Mouse (Mus musculus): Measurements from ENCODE around the gene Ptchd1. TPM values are rescaled to one million over a fixed set of nuclear protein-coding genes. Genes with fewer than 3 reads are reported as not detected.

The Ptchd1 gene
- total RNA-seq (2022) = under 1 TPM in 3 of 4 experiments, not detected in 1; 0.08 to 0.28 (median 0.14) TPM

- no peak for DNase-seq (ENCODE audit: low spot score)
These were observed at the start of gene Ptchd1 for GRCm38 (mm10) chrX:155623701-155624281. Ptchd1 (minus strand) TSS chrX:155623814.

DNA sequence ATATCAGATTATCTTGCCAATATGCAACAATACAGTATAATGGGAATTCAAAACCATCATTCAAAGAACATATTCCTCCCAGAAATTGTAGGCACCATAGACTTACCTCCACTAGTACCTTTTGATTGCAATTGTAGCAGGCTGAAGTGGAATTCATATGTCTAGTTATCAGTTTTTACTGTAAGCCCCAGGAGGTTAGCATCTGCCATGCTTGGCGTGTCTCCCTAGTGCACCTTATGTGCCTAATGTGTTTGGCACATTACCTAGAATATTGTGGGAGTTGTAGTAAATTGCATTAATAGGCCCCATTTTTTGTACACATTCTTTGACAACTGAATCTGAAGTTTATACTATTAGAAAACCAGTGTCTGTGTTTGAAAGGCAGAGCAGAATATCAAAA lies 34.4 kb upstream of the Ptchd1 start:
- no peak for DNase-seq (ENCODE audit: low spot score)

DNA sequence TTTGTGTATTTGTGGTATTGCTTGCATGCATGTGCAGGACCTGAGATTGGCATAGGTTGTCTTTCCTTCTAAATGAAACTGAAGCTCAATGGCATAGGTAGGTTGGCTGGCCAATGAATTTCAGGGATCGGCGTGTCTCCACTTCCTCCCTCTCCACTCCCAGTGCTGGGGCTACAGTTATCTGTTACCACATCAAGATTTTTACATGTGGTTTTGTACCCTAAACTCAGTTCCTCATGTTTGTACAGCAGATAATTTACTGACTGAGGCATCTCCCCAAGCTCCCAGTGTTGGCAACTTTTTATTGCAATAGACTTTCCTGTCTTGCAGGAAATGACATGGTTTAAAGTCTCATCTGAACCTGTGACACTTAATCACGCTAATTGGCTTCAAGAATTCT lies 22.4 kb upstream of the Ptchd1 start:
- DNase-seq (ENCODE audit: low spot score) = no peak

DNA sequence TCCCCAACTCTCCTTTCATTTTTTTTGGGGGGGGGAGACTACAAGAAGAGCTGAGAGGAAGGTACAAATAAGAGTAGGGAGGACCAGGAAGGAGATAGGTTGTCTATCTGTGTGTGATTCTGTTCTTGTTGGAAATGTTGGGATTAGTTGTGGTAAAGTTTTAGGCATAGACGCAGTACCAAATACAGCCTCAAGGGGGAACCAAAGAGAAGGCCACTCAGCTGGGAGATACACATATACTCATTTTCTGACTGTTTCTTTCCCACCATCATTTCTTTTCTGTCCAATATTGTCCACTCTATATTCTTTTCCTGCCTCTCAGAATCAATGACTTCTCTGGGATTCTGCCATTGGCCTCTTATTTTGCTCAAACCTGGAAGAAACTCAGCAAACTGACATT lies 20.4 kb upstream of the Ptchd1 start:
- no peak for DNase-seq (ENCODE audit: low spot score)

DNA sequence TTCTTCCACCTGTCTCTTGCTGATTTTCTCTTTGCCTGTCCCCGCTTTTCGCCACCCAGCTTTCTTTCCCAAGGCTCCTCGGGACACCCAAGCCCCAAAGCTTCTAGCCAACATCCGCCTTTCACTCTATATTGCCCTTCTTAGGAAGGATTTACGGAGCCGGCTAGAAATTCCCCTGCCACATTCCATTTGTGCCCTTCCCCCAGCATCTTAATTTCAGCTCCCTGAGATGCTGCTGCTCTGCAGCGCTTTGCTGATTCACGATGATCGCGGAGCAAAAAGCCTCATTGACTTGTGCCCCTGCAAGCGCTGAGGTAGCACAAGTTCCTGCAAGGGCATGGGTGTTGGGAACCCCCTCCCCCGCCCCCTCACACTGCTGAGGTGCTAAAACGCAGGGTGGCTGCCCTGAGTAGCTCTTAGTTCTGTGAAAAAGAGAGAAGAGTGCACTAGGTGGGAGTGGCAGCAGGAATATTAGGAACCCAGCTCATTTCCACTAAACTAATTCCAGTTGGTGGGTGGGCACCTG lies 2.1 kb upstream of the Ptchd1 start:
- no peak for DNase-seq (ENCODE audit: low spot score)

GRCm38 (mm10) chrX:155624895-155625294 lies 1.3 kb upstream of the Ptchd1 start:
- no peak for DNase-seq (ENCODE audit: low spot score)

DNA sequence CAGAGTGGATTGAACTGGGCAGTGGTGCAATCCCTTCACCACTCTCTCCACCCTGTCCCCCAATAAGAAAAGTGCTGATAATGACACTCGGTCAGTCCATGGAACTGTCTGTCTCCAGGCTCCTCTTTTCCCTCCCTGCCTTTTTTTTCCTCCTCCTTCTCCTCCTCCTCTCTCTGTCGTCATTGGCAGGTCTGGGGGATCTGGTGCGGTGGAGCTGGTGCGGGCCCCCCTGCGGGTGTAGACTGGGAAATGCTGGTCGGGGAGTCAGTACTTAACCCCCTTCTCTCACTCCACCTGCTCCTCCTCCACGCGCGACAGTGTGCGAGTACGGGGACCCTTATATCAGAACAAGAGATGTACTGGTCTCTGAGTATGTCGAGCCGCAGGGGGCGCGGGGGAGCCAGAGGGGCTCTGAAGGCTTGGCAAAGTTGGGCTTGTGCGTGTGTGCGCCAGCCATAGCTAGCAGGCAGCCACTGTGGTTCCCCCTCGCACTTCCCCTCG lies 777 bp upstream of the Ptchd1 start, which contains the start of gene Gm15155:
Gene Gm15155, plus strand, starts transcription at position 401 of the 501 bp plus-strand sequence.
- no peak for DNase-seq (ENCODE audit: low spot score)

DNA sequence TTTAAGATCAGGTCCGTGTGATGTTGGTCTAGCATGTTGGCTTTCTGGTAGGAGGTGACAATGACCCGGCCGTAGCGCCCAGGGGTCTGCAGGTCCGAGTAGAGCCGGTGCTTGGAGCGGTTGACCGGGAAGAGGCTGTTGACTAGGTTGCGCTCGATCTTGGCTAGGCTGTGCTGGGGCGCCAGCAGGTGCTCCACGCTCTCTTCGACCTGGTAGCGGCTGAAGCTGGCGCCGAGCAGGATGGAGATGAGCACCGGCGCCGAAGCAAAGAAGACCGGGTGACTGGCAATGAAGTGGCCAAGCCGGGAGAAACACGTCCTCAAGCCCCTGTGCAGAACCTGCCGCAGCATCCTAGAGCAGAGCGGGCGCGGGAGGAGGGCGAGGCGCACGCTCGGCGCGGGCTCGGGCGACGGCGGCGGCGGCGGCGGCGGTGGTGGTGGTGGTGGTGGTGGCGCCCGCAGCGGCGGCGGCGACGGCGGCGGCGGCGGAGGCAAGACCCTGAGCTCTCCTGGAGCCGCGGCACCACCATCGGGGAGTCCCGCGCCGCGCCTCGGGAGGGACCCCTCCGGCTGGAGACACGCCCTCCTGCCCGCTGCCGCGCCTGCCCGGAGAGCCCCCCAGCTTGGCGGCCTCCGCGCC lies 534 bp downstream of the Ptchd1 start:
- DNase-seq (ENCODE audit: low spot score) = no peak

DNA sequence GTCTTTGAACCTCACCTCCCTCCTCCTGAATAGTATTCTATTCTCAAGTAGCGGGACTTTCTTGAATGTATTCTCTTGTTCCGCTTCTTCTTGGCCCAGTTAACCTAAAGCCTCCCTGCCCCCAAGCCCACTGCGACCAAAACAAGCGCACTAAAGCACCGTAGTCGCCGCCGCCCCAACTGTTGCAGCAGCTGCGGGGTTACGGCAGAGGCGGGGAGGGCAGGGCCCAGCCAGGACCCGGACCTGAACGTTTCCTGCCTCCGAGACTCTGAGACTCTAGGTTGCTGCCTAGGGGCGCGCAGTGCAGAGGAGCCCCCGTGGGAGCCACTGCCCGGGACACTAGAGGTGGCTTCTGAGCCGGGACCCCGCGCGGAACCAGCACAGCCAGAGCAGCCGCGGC lies 1.1 kb downstream of the Ptchd1 start:
- DNase-seq (ENCODE audit: low spot score) = no peak

DNA sequence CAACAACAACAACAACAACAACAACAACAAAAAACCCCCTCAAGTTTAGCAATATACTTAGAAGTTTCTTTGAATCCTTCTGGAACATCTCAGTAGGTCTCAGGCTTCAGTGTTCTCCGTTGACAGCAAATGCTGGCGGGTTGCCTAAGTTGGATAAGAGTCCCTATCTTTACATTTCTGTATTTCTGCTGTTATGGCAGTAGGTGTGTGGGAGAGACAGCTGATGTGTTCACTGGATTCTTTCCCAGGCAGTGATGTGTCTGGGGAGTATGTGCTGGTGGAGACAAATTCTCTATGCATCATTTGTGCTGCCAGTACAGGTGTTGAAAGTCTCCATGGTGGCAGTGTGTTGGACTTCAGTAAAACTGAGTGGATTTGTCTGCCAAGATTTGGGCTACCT lies 22.4 kb downstream of the Ptchd1 start:
- no peak for DNase-seq (ENCODE audit: low spot score)

GRCm38 (mm10) chrX:155596390-155596789 lies 27.2 kb downstream of the Ptchd1 start:
- no peak for DNase-seq (ENCODE audit: low spot score)

- DNase-seq (ENCODE audit: low spot score) = no peak
These were observed 28.9 kb downstream of the Ptchd1 start for GRCm38 (mm10) chrX:155594685-155595084.

DNA sequence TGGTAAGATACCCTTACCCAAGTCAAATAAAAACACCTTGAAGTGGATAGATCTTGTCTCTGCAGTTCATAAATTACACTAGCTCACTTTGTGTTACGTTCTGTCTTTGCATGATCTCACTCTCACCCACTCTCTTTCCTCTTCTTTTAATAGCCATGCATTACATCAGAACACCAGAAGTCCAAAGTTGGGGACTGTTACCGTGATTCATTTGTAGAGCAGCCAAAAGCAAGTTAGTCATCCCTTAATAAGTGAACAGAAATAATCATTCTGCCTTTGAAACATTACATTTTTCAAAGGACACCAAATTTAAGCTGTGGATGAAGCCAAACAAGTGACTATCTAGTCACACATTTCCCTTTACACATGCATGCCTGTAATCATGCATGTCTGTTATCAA lies 31.1 kb downstream of the Ptchd1 start:
- no peak for DNase-seq (ENCODE audit: low spot score)

DNA sequence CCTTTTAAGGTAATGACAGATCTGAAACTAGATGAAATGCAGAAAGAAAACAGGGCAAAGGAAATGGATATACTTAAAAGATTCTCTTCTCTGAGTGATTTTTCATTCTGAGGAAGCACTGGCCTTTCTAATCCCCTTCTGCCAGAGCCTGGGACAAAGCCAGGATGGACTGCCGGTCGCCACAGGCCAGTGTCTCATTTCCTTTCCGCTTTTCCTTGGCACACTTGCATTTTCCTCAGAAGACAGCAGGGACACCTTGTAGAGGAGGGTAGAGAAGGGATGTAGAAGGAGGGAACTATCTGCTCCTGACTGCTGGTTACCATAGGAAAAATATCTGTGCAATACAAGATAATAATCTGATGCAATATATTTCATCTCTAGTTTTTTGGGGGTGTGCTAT lies 32.1 kb downstream of the Ptchd1 start:
- no peak for DNase-seq (ENCODE audit: low spot score)

GRCm38 (mm10) chrX:155584586-155584985 lies 39.0 kb downstream of the Ptchd1 start:
- peak; percentile 1 for DNase-seq (ENCODE audit: low spot score)

- DNase-seq (ENCODE audit: low spot score) = no peak
These were observed 43.8 kb downstream of the Ptchd1 start for GRCm38 (mm10) chrX:155579791-155580190.

DNA sequence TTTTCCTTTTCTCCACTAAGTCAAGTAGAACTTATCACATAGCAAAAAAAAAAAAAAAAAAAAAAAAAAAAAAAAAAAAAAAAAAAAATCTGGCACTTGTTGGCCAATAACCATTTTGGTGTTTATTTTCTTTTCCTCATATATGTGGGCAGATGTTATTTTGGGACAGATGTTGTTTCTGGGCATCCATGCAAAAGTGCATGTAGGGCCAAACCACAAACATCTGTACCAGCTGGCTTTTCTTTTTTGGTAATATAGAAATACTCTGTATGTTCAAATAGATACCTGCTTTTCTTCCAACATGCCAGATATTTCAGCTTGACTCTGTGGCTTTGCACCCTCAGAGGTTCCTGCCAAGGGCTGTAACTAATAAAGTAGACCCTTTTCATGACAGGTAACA lies 51.2 kb downstream of the Ptchd1 start:
- no peak for DNase-seq (ENCODE audit: low spot score)

- DNase-seq (ENCODE audit: low spot score) = no peak
These were observed 79.8 kb downstream of the Ptchd1 start for GRCm38 (mm10) chrX:155543780-155544179.

Other genes starting within 250 kb of the Ptchd1 start
- gene Gm15155, start 927 bp upstream of the Ptchd1 start, total RNA-seq (2022) = not detected

Measured in heart, adult 8-10 months (tissue).